Comparison of ENCODE assay signal across 18 mouse cellular contexts in the genomic region with DNA sequence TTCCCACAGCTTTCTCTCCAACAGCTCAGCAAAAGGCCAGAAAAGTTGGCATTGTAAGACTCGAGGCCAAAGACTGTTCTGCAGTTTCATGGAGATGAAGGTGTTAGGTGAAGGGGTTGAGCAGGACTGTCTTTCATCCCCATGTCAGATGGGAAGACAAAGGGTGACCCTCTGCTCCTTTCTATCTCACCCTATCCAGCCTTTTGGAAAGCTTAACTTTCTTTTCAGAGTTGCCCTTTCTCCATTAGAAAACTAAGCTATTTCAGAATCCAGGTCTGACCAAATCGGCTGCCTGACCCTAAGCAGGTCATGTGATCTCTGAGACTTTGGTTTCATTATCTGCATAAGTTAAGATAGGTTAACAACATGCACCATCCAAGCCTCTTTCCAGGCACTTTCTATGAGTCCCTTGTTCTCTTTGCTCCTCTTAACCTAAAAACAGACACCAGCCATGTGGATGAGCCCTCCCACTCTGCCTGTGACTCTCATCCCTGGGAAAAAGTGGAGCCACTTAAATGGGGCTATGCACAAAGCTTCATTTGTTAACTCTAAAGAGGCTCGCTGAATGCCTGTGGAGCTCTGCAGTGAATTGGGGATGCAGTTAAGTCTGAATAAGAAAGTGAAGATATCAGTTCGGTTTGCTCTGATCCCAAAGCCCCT.
A peak's percentile ranks its signal among the peaks of the same experiment; 100 is the strongest.
DNase-seq lines count a peak whose midpoint lies in the region; ATAC-seq lines count a peak whose summit lies in the region.
"Had no signal": no experiment of that assay in that cellular context is flagged by ENCODE, and none has a peak within 500 bp of the region (broad histone marks: within the 10 kb centered on the region; RNA-seq: fewer than 3 reads in every experiment).

No protein-coding gene starts in this region.

- no peak for DNase-seq in heart, postnatal 36 days
- DNase-seq in midbrain, embryonic 10.5 days (ENCODE audit: low spot score) = no peak
- DNase-seq in embryo, embryonic 10.5 days (ENCODE audit: low spot score) = peak; percentile 28
- DNase-seq in adrenal gland, adult 18-20 months (ENCODE audit: low spot score in 2 of 2) = no peak
- DNase-seq: cerebellum, adult 8-10 months; gastrocnemius, postnatal 10 days; kidney, postnatal 4 days; layer of hippocampus, adult 9-11 months; left cerebral cortex, postnatal 4 days; lung, adult 18-20 months; thymus, postnatal 14 days had no signal

- H3K36me3 ChIP-seq in forebrain, embryonic 12.5 days (replicated peaks) = no peaks in the 10 kb centered on the region
- H3K36me3 ChIP-seq in forebrain, embryonic 16.5 days (ENCODE audit: control insufficient read depth, insufficient read depth) = no peaks in the 10 kb centered on the region
- no peaks in the 10 kb centered on the region for H3K36me3 ChIP-seq in heart, embryonic 13.5 days
- no peaks in the 10 kb centered on the region for H3K36me3 ChIP-seq in midbrain, embryonic 10.5 days
- no peaks in the 10 kb centered on the region for H3K36me3 ChIP-seq in midbrain, embryonic 16.5 days (ENCODE audit: control insufficient read depth, insufficient read depth, low read length)
- H3K36me3 ChIP-seq: neural tube, embryonic 12.5 days had no signal

- no peak overlapping the region for H3K4me3 ChIP-seq in forebrain, embryonic 12.5 days (replicated peaks)
- H3K4me3 ChIP-seq in forebrain, embryonic 16.5 days (replicated peaks; ENCODE audit: low read length) = no peak overlapping the region
- H3K4me3 ChIP-seq in heart, embryonic 13.5 days = no peak overlapping the region
- no peak overlapping the region for H3K4me3 ChIP-seq in midbrain, embryonic 10.5 days
- H3K4me3 ChIP-seq in midbrain, embryonic 16.5 days (ENCODE audit: low read depth, low read length) = no peak overlapping the region
- H3K4me3 ChIP-seq: left cerebral cortex, adult 2 months; neural tube, embryonic 12.5 days had no signal

- H3K4me2 ChIP-seq in forebrain, embryonic 12.5 days = no peak overlapping the region
- no peak overlapping the region for H3K4me2 ChIP-seq in forebrain, embryonic 16.5 days (ENCODE audit: low read length)
- no peak overlapping the region for H3K4me2 ChIP-seq in heart, embryonic 13.5 days
- H3K4me2 ChIP-seq in midbrain, embryonic 16.5 days (ENCODE audit: low read length) = no peak overlapping the region
- H3K4me2 ChIP-seq: liver, embryonic 11.5 days; neural tube, embryonic 12.5 days had no signal

- H3K27me3 ChIP-seq in forebrain, embryonic 12.5 days = no peaks in the 10 kb centered on the region
- H3K27me3 ChIP-seq in forebrain, embryonic 16.5 days (replicated peaks; ENCODE audit: control insufficient read depth, insufficient read depth, low read length) = no peaks in the 10 kb centered on the region
- no peaks in the 10 kb centered on the region for H3K27me3 ChIP-seq in heart, embryonic 13.5 days (replicated peaks)
- H3K27me3 ChIP-seq in midbrain, embryonic 10.5 days (ENCODE audit: low read depth, poor library complexity, severe bottlenecking) = no peaks in the 10 kb centered on the region
- no peaks in the 10 kb centered on the region for H3K27me3 ChIP-seq in midbrain, embryonic 16.5 days (ENCODE audit: control insufficient read depth, insufficient read depth, low read depth, low read length)
- H3K27me3 ChIP-seq: neural tube, embryonic 12.5 days had no signal

- 11% methylated on average over 4 of the region's 4 CpGs for WGBS in forebrain, embryonic 12.5 days
- 10% methylated on average over 4 of the region's 4 CpGs for WGBS in forebrain, embryonic 16.5 days
- 26% methylated on average over 4 of the region's 4 CpGs for WGBS in heart, embryonic 13.5 days
- 33% methylated on average over 4 of the region's 4 CpGs for WGBS in midbrain, embryonic 10.5 days
- WGBS in midbrain, embryonic 16.5 days = 25% methylated on average over 4 of the region's 4 CpGs

- peaks cover 11% of the 10 kb centered on the region for H3K4me1 ChIP-seq in forebrain, embryonic 12.5 days
- H3K4me1 ChIP-seq in forebrain, embryonic 16.5 days (replicated peaks; ENCODE audit: control insufficient read depth, insufficient read depth, low read length) = no peaks in the 10 kb centered on the region
- H3K4me1 ChIP-seq in heart, embryonic 13.5 days = peaks cover 32% of the 10 kb centered on the region
- H3K4me1 ChIP-seq in midbrain, embryonic 10.5 days = peaks cover 16% of the 10 kb centered on the region
- no peaks in the 10 kb centered on the region for H3K4me1 ChIP-seq in midbrain, embryonic 16.5 days (ENCODE audit: control insufficient read depth, insufficient read depth, low read length)

- peak overlapping the region; percentile 31; the same call in 1 of the 2 replicates for H3K27ac ChIP-seq in forebrain, embryonic 12.5 days
- H3K27ac ChIP-seq in forebrain, embryonic 16.5 days (ENCODE audit: low read length) = no peak overlapping the region
- peak overlapping the region; percentile 48 for H3K27ac ChIP-seq in heart, embryonic 13.5 days (replicated peaks)
- H3K27ac ChIP-seq in midbrain, embryonic 10.5 days (replicated peaks) = 0 out of 2 replicates have a peak overlapping the region, but pooled peaks have one; percentile 9
- no peak overlapping the region for H3K27ac ChIP-seq in midbrain, embryonic 16.5 days (ENCODE audit: low read length)
- H3K27ac ChIP-seq: left cerebral cortex, adult 2 months; neural tube, embryonic 12.5 days had no signal

- H3K9me3 ChIP-seq in forebrain, embryonic 12.5 days = no peaks in the 10 kb centered on the region
- H3K9me3 ChIP-seq in forebrain, embryonic 16.5 days (ENCODE audit: control insufficient read depth, low read length) = no peaks in the 10 kb centered on the region
- H3K9me3 ChIP-seq in heart, embryonic 13.5 days = peaks cover 8% of the 10 kb centered on the region; the same call in 1 of the 2 replicates
- peaks cover 8% of the 10 kb centered on the region; the same call in 1 of the 2 replicates for H3K9me3 ChIP-seq in midbrain, embryonic 10.5 days (replicated peaks)
- no peaks in the 10 kb centered on the region; the same call in 1 of the 2 replicates for H3K9me3 ChIP-seq in midbrain, embryonic 16.5 days (replicated peaks; ENCODE audit: control insufficient read depth, low read length, poor library complexity, severe bottlenecking)
- H3K9me3 ChIP-seq: neural tube, embryonic 12.5 days had no signal

- H3K9ac ChIP-seq in forebrain, embryonic 12.5 days = no peak overlapping the region
- H3K9ac ChIP-seq in forebrain, embryonic 16.5 days (replicated peaks; ENCODE audit: low read depth, low read length) = no peak overlapping the region
- H3K9ac ChIP-seq in heart, embryonic 13.5 days = no peak overlapping the region
- no peak overlapping the region for H3K9ac ChIP-seq in midbrain, embryonic 16.5 days (ENCODE audit: low read depth, low read length)
- H3K9ac ChIP-seq: neural tube, embryonic 12.5 days had no signal

- ATAC-seq in forebrain, embryonic 12.5 days (ENCODE audit: low FRiP score) = peak; percentile 36; the same call in 1 of the 2 replicates
- no peak for ATAC-seq in forebrain, embryonic 16.5 days
- no peak for ATAC-seq in heart, embryonic 13.5 days (ENCODE audit: extremely low read depth, insufficient number of reproducible peaks, low FRiP score, low TSS enrichment)
- no peak for ATAC-seq in midbrain, embryonic 16.5 days

- intact Hi-C loops in heart, postnatal 36 days (cut with DNase I) = loop anchor here (5.0 kb wide), 1 partner anchor 44 kb away; no protein-coding TSS in a partner anchor

Comparison
In these comparisons a context has a peak if more than half of its experiments do, and no peak if none do; other contexts are left out.
1. H3K27ac ChIP-seq: peak in forebrain, embryonic 12.5 days (single experiment), heart, embryonic 13.5 days (single experiment) and midbrain, embryonic 10.5 days (single experiment); none in forebrain, embryonic 16.5 days (single experiment) and midbrain, embryonic 16.5 days (single experiment).